Mouse (Mus musculus) thymus, postnatal 4 days (tissue): ENCODE measurements around the gene Cel.
A peak's percentile ranks its signal among the peaks of the same experiment; 100 is the strongest.

ENCODE experiments used
- DNase-seq: peaks from one replicate; pipeline ENCODE4 v3.0.0; 2021

Gene Cel

GRCm38 (mm10) chr2:28517206-28517909, 45.8 kb downstream of the Cel start:
- peak; percentile 90 for DNase-seq

DNA sequence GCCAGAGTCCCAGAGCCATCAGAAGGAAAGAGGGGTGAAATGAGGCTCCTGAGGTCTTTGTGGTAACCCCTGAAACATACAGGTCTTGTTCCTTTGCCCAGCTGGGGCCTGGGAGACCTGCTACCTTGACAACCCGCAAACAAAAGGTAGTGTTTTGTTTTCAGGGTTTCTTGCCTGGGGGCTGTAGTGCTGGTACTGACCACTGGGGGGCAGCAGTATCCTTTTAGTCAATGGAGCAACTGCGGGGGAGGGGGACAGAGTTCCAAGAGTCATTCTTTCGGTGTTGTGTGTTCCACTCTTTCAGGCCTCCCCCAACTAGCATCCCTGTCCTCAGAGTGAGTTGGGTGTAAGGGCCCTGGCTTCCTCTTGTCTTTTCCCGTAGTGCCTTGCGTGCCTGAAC, 48.7 kb downstream of the Cel start:
- peak; percentile 94 for DNase-seq

GRCm38 (mm10) chr2:28513431-28514370, 49.5 kb downstream of the Cel start:
- DNase-seq = peak; percentile 58

GRCm38 (mm10) chr2:28512798-28513401, 50.3 kb downstream of the Cel start, which contains the start of gene Ralgds:
Gene Ralgds, plus strand, starts transcription at chr2:28513125.
- DNase-seq = peak; percentile 73

DNA sequence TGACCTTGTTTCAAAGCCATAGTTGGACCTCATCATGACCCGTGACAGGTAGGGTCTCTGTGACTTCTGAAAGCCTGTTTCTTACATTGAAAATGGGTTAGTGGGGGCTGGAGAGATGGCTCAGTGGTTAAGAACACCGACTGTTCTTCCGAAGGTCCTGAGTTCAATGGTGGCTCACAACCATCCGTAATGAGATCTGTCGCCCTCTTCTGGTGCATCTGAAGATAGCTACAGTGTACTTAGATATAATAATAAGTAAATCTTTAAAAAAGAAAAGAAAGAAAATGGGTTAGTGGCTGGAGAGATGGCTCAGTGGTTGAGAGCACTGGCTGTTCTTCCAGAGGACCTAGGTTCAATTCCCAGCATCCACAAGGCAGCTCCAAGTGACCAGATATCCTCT, 51.6 kb downstream of the Cel start:
- DNase-seq = peak; percentile 9

DNA sequence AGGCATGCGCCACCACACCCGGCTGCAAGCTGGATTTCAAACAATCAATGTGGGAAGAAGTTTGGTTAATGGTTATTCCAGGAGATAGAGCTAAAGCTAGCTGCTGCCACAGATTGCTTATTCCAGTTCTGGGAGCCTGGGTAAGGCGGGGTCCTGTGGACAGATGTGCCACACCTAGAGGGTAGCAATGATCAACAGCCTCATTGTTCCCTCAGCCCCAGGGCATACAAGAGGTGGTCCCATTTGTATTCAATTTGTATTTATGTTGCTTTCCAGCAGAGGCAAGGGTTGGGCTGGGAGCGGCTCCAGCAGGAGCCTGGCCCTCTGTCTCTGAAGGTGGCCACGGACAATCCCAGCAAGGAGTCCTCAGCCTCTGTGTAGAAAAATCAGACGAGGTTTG, 56.9 kb downstream of the Cel start:
- DNase-seq = no peak

DNA sequence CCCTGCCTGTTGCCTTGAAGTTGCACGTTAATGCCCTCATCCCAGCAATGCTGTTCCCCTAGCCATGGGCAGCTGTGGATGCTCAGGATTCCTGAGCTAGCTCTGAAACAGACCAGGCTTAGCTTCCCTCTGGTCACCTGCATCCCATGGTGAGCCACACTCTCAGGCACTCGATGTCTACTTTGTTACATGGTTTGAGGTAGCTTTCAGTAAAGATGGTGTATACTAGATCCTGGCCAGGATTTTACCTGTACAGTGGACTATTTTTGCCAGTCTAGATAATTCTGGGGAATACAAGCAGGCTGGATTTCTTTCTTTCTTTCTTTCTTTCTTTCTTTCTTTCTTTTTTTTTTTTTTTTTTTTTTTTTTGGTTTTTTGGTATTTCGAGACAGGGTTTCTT, 57.4 kb downstream of the Cel start, which contains the start of gene Gm10134:
Gene Gm10134, plus strand, starts transcription at position 301 of the 400 bp plus-strand sequence.
- DNase-seq = no peak
